Mouse (Mus musculus): ENCODE results near the gene C2cd2. TPM values are rescaled to one million over a fixed set of nuclear protein-coding genes. Genes with fewer than 3 reads are reported as not detected.

C2cd2 gene
- total and polyA plus RNA-seq, 3 experiments: 9.8 to 19.7 (median 10.4) TPM

DNA sequence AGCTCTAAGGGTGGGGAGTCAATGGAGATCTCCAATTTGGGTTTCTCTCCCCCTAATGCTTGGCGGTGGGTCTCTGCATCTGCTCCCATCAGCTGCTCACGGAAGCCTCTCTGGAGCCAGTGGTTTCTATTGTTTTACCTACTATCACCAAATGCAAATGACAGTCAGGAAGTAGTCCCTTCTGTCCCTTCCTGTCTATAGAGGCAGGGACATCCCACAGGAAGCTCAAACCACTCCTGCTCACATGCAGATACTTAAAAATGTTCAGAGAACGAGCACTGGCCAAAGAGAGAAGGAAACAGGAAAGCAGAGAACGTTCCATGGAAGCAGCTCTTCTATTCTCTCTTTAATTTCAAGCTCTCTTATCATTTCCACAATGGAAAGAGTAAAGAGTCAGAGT, 142.9 kb downstream of the C2cd2 start:
- no peak for TF ChIP-seq CTCF (IDR thresholded peaks at IDR 0.05; ENCODE audit: low read depth, low read length)
- H3K27me3 ChIP-seq (ENCODE audit: insufficient read depth, low read length): no peaks in the 10 kb centered on the region
- H3K4me3 ChIP-seq (ENCODE audit: low read depth, low read length): no peak overlapping the region
- no peaks in the 10 kb centered on the region for H3K9me3 ChIP-seq (replicated peaks)
- ATAC-seq (ENCODE audit: extremely low read depth, insufficient number of reproducible peaks, low FRiP score, poor library complexity, severe bottlenecking) (no peak), DNase-seq (ENCODE audit: low spot score) (no peak)
- peaks cover 94% of the 10 kb centered on the region for H3K36me3 ChIP-seq (replicated peaks)
- H3K4me1 ChIP-seq (ENCODE audit: insufficient read depth, low read depth, low read length): no peaks in the 10 kb centered on the region

DNA sequence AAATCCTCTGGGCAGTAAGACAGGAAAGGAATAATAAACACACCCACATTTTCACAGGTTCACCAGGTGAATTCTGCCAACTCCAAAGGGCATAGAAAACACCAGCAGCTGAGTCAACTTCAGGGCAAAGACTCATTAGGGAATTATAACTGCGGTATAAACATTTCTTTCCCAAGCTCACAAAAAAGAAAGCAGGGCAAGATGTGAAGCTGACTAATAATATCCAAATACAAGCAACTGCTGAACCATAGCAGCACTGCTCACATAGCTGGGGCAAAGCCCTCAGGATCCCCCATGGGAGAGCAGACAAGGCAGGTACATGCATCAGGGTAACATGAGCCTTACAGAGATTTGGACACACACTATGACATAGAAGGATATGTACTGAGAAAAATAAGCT, 145.0 kb downstream of the C2cd2 start:
- TF ChIP-seq CTCF (IDR thresholded peaks at IDR 0.05; ENCODE audit: low read depth, low read length): no peak
- TF ChIP-seq GATA2 (IDR thresholded peaks at IDR 0.05; ENCODE audit: borderline replicate concordance, low read depth, low read length): no peak
- no peak for TF ChIP-seq GATA1 (IDR thresholded peaks at IDR 0.05; ENCODE audit: borderline replicate concordance, low read length)
- no peak for TF ChIP-seq POLR2AphosphoS5 (IDR thresholded peaks at IDR 0.05; ENCODE audit: insufficient replicate concordance, low read depth, low read length)
- no peak for TF ChIP-seq TAL1 (conservative IDR thresholded peaks at IDR 0.05; ENCODE audit: low read depth, low read length)
- H3K9me3 ChIP-seq (replicated peaks): no peaks in the 10 kb centered on the region
- no peak overlapping the region for H3K4me3 ChIP-seq (ENCODE audit: low read depth, low read length)
- H3K4me1 ChIP-seq (ENCODE audit: insufficient read depth, low read depth, low read length): peaks cover 3% of the 10 kb centered on the region; the same call in 1 of the 2 replicates
- H3K27me3 ChIP-seq (ENCODE audit: insufficient read depth, low read length): no peaks in the 10 kb centered on the region
- H3K36me3 ChIP-seq (replicated peaks): peaks cover 95% of the 10 kb centered on the region
- ATAC-seq (ENCODE audit: extremely low read depth, insufficient number of reproducible peaks, low FRiP score, poor library complexity, severe bottlenecking): no peak
- no peak for DNase-seq (ENCODE audit: low spot score)

DNA sequence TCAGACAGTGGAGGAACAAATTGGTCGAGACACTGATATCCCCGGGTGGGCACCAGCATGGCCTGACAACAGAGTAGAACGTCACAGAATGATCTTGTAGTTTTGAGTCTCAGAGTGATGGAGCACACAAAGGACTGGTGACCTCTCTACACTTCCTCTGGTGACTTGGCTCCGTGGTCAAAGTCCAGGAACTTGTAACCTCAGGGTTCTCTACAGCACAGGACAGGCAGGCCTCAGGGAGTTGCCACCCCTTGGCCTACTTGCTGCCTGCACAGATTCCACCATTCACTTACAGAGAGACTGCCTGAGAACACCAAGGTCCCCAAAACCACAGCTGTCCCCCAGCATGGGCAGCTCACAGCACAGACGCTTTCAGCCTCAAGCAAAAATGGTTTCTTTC, 147.1 kb downstream of the C2cd2 start:
- TF ChIP-seq CTCF (IDR thresholded peaks at IDR 0.05; ENCODE audit: low read depth, low read length): no peak
- no peak for TF ChIP-seq GATA2 (IDR thresholded peaks at IDR 0.05; ENCODE audit: borderline replicate concordance, low read depth, low read length)
- no peak for TF ChIP-seq TAL1 (conservative IDR thresholded peaks at IDR 0.05; ENCODE audit: low read depth, low read length)
- TF ChIP-seq GATA1 (IDR thresholded peaks at IDR 0.05; ENCODE audit: borderline replicate concordance, low read length): no peak
- H3K4me3 ChIP-seq (ENCODE audit: low read depth, low read length): no peak overlapping the region

DNA sequence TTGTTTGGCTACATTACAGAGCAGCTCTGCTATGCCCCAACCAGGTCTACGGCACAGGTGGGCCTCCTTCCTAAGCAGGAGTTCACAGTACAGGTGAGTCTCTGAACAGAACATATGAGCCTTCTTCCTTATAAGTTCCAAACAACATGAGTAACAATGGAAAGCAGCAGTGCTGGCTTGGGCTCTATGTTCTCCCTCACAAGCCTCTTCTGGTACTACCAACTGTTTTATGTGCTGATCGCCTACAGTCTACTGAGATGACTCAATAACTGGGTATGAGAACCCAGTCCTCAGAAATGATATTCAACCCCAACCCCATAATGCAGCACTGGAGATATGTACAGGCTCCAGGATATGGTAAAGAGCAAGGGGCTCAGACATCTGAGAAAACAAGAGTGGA, 148.3 kb downstream of the C2cd2 start:
- TF ChIP-seq GATA1 (IDR thresholded peaks at IDR 0.05; ENCODE audit: borderline replicate concordance, low read length): no peak
- no peak for TF ChIP-seq GATA2 (IDR thresholded peaks at IDR 0.05; ENCODE audit: borderline replicate concordance, low read depth, low read length)
- no peak for TF ChIP-seq POLR2AphosphoS5 (IDR thresholded peaks at IDR 0.05; ENCODE audit: insufficient replicate concordance, low read depth, low read length)
- TF ChIP-seq TAL1 (conservative IDR thresholded peaks at IDR 0.05; ENCODE audit: low read depth, low read length): no peak
- TF ChIP-seq CTCF (IDR thresholded peaks at IDR 0.05; ENCODE audit: low read depth, low read length): no peak
- Histone ChIP-seq H3K36me3 (replicated peaks) (peaks cover 98% of the 10 kb centered on the region), H3K9me3 (replicated peaks) (no peaks in the 10 kb centered on the region), H3K27me3 (ENCODE audit: insufficient read depth, low read length) (no peaks in the 10 kb centered on the region), H3K4me3 (ENCODE audit: low read depth, low read length) (no peak overlapping the region), H3K4me1 (ENCODE audit: insufficient read depth, low read depth, low read length) (peaks cover 3% of the 10 kb centered on the region; the same call in 1 of the 2 replicates)
- DNase-seq (ENCODE audit: low spot score) (no peak), ATAC-seq (ENCODE audit: extremely low read depth, insufficient number of reproducible peaks, low FRiP score, poor library complexity, severe bottlenecking) (no peak)

More for the DNA sequence above, 147.1 kb downstream of the C2cd2 start:
- H3K9me3 ChIP-seq (replicated peaks): no peaks in the 10 kb centered on the region
- ATAC-seq (ENCODE audit: extremely low read depth, insufficient number of reproducible peaks, low FRiP score, poor library complexity, severe bottlenecking) (no peak), DNase-seq (ENCODE audit: low spot score) (no peak)
- H3K4me1 ChIP-seq (ENCODE audit: insufficient read depth, low read depth, low read length): peaks cover 3% of the 10 kb centered on the region; the same call in 1 of the 2 replicates
- H3K27me3 ChIP-seq (ENCODE audit: insufficient read depth, low read length): no peaks in the 10 kb centered on the region
- H3K36me3 ChIP-seq (replicated peaks): peaks cover 98% of the 10 kb centered on the region

DNA sequence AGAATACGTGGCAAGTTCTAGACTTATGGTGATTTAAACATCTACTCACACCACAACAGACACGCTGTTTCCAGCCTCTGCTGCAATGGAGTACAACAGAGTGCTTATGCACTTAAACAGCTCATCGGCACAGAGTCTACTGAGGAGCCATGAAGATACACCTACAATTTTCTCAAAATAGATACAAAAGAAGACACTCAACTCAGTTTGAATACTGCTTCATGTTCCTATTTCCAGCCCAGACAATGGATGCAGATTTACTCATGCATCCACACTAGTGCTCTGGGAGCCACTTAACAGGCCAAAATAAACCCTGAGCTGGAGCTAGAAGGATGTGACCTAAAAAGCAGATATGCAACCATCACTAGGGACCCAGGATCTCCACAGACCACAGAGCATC, 153.5 kb downstream of the C2cd2 start:
- Histone ChIP-seq H3K27me3 (ENCODE audit: insufficient read depth, low read length) (no peaks in the 10 kb centered on the region), H3K4me3 (ENCODE audit: low read depth, low read length) (no peak overlapping the region), H3K4me1 (ENCODE audit: insufficient read depth, low read depth, low read length) (peaks cover 3% of the 10 kb centered on the region; the same call in 1 of the 2 replicates), H3K36me3 (replicated peaks) (peaks cover 99% of the 10 kb centered on the region), H3K9me3 (replicated peaks) (no peaks in the 10 kb centered on the region)
- no peak for DNase-seq (ENCODE audit: low spot score)
- ATAC-seq (ENCODE audit: extremely low read depth, insufficient number of reproducible peaks, low FRiP score, poor library complexity, severe bottlenecking): no peak
- TF ChIP-seq CTCF (IDR thresholded peaks at IDR 0.05; ENCODE audit: low read depth, low read length) (no peak), GATA2 (IDR thresholded peaks at IDR 0.05; ENCODE audit: borderline replicate concordance, low read depth, low read length) (no peak), TAL1 (conservative IDR thresholded peaks at IDR 0.05; ENCODE audit: low read depth, low read length) (no peak), POLR2AphosphoS5 (IDR thresholded peaks at IDR 0.05; ENCODE audit: insufficient replicate concordance, low read depth, low read length) (no peak), GATA1 (IDR thresholded peaks at IDR 0.05; ENCODE audit: borderline replicate concordance, low read length) (no peak)

DNA sequence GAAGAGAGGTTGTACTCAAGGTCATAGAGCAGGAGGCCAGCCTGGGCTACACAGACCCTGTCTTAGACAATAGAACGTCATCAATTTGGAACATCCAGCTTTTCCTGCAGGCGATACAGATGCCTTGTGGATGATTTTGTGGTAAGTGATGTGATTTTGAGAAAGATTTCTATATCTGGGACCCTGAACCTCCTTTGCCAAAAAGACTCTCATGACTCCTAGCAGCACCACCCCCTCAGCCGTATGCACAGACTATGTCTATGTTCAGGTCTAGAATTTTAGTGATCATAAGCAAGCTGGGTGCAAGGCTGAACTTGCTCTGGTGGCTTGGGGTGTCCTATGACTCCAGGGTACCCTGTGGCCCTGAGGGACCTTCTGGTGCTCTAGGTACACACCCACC, 156.8 kb downstream of the C2cd2 start:
- ATAC-seq (ENCODE audit: extremely low read depth, insufficient number of reproducible peaks, low FRiP score, poor library complexity, severe bottlenecking) (no peak), DNase-seq (ENCODE audit: low spot score) (no peak)
- TF ChIP-seq CTCF (IDR thresholded peaks at IDR 0.05; ENCODE audit: low read depth, low read length): no peak
- TF ChIP-seq POLR2AphosphoS5 (IDR thresholded peaks at IDR 0.05; ENCODE audit: insufficient replicate concordance, low read depth, low read length): no peak
- TF ChIP-seq TAL1 (conservative IDR thresholded peaks at IDR 0.05; ENCODE audit: low read depth, low read length): no peak
- no peak for TF ChIP-seq GATA2 (IDR thresholded peaks at IDR 0.05; ENCODE audit: borderline replicate concordance, low read depth, low read length)
- TF ChIP-seq GATA1 (IDR thresholded peaks at IDR 0.05; ENCODE audit: borderline replicate concordance, low read length): no peak
- Histone ChIP-seq H3K36me3 (replicated peaks) (peaks cover 91% of the 10 kb centered on the region), H3K9me3 (replicated peaks) (no peaks in the 10 kb centered on the region), H3K4me1 (ENCODE audit: insufficient read depth, low read depth, low read length) (no peaks in the 10 kb centered on the region), H3K4me3 (ENCODE audit: low read depth, low read length) (no peak overlapping the region), H3K27me3 (ENCODE audit: insufficient read depth, low read length) (no peaks in the 10 kb centered on the region)

Other genes with a start within 250 kb of the C2cd2 start
- gene Ripk4, start 198.8 kb downstream of the C2cd2 start, total RNA-seq (2014; fragmentation: Nextera tagmentation): not detected in 2 replicates
- 0.05 and 0.06 TPM in 2 replicates for gene Ripk4, start 198.8 kb downstream of the C2cd2 start, total RNA-seq (2017)
- gene Ripk4, start 198.8 kb downstream of the C2cd2 start, polyA plus RNA-seq (2012): not detected in 2 replicates
- 14.3 and 28.3 TPM in 2 replicates for gene Prdm15, start 110.7 kb downstream of the C2cd2 start, total RNA-seq (2014; fragmentation: Nextera tagmentation)
- 10.9 and 11.7 TPM in 2 replicates for gene Prdm15, start 110.7 kb downstream of the C2cd2 start, total RNA-seq (2017)
- 3.0 and 5.0 TPM in 2 replicates for gene Prdm15, start 110.7 kb downstream of the C2cd2 start, polyA plus RNA-seq (2012)
- gene Zbtb21, start within 50 bp of the C2cd2 start, total RNA-seq (2014; fragmentation: Nextera tagmentation): 14.9 and 25.3 TPM in 2 replicates
- 11.1 and 12.0 TPM in 2 replicates for gene Zbtb21, start within 50 bp of the C2cd2 start, total RNA-seq (2017)
- gene Zbtb21, start within 50 bp of the C2cd2 start, polyA plus RNA-seq (2012): 18.7 and 19.1 TPM in 2 replicates
- gene B230307C23Rik, start 34.7 kb upstream of the C2cd2 start, total RNA-seq (2014; fragmentation: Nextera tagmentation): 28.1 and 31.3 TPM in 2 replicates
- gene B230307C23Rik, start 34.7 kb upstream of the C2cd2 start, total RNA-seq (2017): 56.0 and 103 TPM in 2 replicates
- gene B230307C23Rik, start 34.7 kb upstream of the C2cd2 start, polyA plus RNA-seq (2012): 2.5 and 2.7 TPM in 2 replicates
- gene A630089N07Rik, start 119.9 kb upstream of the C2cd2 start, total RNA-seq (2014; fragmentation: Nextera tagmentation): 45.8 and 50.7 TPM in 2 replicates
- 18.2 and 23.0 TPM in 2 replicates for gene A630089N07Rik, start 119.9 kb upstream of the C2cd2 start, total RNA-seq (2017)
- gene A630089N07Rik, start 119.9 kb upstream of the C2cd2 start, polyA plus RNA-seq (2012): 0.31 and 0.60 TPM in 2 replicates